Mouse (Mus musculus) neural tube, embryonic 14.5 days (tissue): Measurements from ENCODE around the gene Jam2. TPM values are rescaled to one million over a fixed set of nuclear protein-coding genes. Genes with fewer than 3 reads are reported as not detected.

Experiments
- ATAC-seq: fragments of 200-750 bp; cut with Nextera tagmentation; 2 replicates; pipeline ENCODE4 v1.8.0; 2017; ENCODE audit warnings: low read depth, mild to moderate bottlenecking, moderate TSS enrichment, moderate library complexity
- H3K27ac ChIP-seq: fragments of 300-500 bp; sonication (generic); 2 replicates; pipeline ENCODE4 v1.5.1; 2014; ENCODE audit warnings: low read depth, mild to moderate bottlenecking, control low read depth, low read length, moderate library complexity, mixed read lengths
- H3K27me3 ChIP-seq: fragments of 300-500 bp; sonication (generic); 2 replicates; pipeline ENCODE4 v1.6.1; 2014; ENCODE audit warnings: low read length; ENCODE audit not compliant: control insufficient read depth, insufficient read depth
- H3K36me3 ChIP-seq: fragments of 300-500 bp; sonication (generic); 2 replicates; pipeline ENCODE4 v1.6.1; 2014; ENCODE audit warnings: low read length, mixed read lengths; ENCODE audit not compliant: control insufficient read depth, insufficient read depth
- H3K4me1 ChIP-seq: fragments of 300-500 bp; sonication (generic); 2 replicates; pipeline ENCODE4 v1.6.1; 2014; ENCODE audit warnings: low read length; ENCODE audit not compliant: control insufficient read depth, insufficient read depth
- H3K4me2 ChIP-seq: fragments of 300-500 bp; sonication (generic); 2 replicates; pipeline ENCODE4 v1.6.1; 2014; ENCODE audit warnings: mild to moderate bottlenecking, low read depth, low read length, control low read depth
- H3K4me3 ChIP-seq: fragments of 300-500 bp; sonication (generic); 2 replicates; pipeline ENCODE4 v1.5.1; 2014; ENCODE audit warnings: low read depth, low read length, control low read depth, mixed read lengths
- H3K9ac ChIP-seq: fragments of 300-500 bp; sonication (generic); replicated peaks from 2 replicates; pipeline ENCODE4 v1.6.1; 2014; ENCODE audit warnings: low read depth, mild to moderate bottlenecking, control low read depth, low read length, mixed read lengths
- H3K9me3 ChIP-seq: fragments of 300-500 bp; sonication (generic); 2 replicates; pipeline ENCODE4 v1.6.1; 2016; ENCODE audit warnings: low read length; ENCODE audit not compliant: control insufficient read depth
- WGBS: fragments of 180-500 bp; shearing (Covaris S2); extraction: QIAGEN DNeasy Blood & Tissue Kit; methylation state at CpG from one replicate; pipeline ENCODE4 v1.1.7; 2014; 5-methylcytosine and 5-hydroxymethylcytosine counted together
- polyA plus RNA-seq: library from polyadenylated mRNA; unstranded; fragments of >200 nt; fragmentation: Nextera tagmentation; extraction: Ambion mirVana; gene quantifications from 2 replicates; pipeline ENCODE4 v1.2.1, GENCODE M21; 2014

Gene Jam2
- polyA plus RNA-seq, 1 experiment from 2014 or later: 33.3 TPM

GRCm38 (mm10) chr16:84800038-84800437 is 26.1 kb downstream of the Jam2 start:
- WGBS: 94% methylated on average over 1 of the region's 2 CpGs
- ATAC-seq: no peak

GRCm38 (mm10) chr16:84802217-84802616 is 28.3 kb downstream of the Jam2 start:
- no peaks in the 10 kb centered on the region for H3K36me3 ChIP-seq
- H3K9ac ChIP-seq: no peak overlapping the region
- no peak overlapping the region for H3K27ac ChIP-seq
- ATAC-seq: peak; percentile 38; the same call in 1 of the 2 replicates
- WGBS: 75% methylated on average over 6 of the region's 6 CpGs
- H3K4me3 ChIP-seq: no peak overlapping the region
- H3K4me2 ChIP-seq: no peak overlapping the region
- no peaks in the 10 kb centered on the region for H3K9me3 ChIP-seq
- H3K4me1 ChIP-seq: no peaks in the 10 kb centered on the region
- no peaks in the 10 kb centered on the region for H3K27me3 ChIP-seq

More at GRCm38 (mm10) chr16:84800038-84800437, 26.1 kb downstream of the Jam2 start:
- H3K4me1 ChIP-seq: no peaks in the 10 kb centered on the region
- H3K27ac ChIP-seq: no peak overlapping the region
- H3K4me3 ChIP-seq: no peak overlapping the region
- H3K36me3 ChIP-seq: no peaks in the 10 kb centered on the region
- no peak overlapping the region for H3K9ac ChIP-seq
- no peak overlapping the region for H3K4me2 ChIP-seq
- no peaks in the 10 kb centered on the region for H3K27me3 ChIP-seq
- H3K9me3 ChIP-seq: no peaks in the 10 kb centered on the region

- H3K36me3 ChIP-seq: no peaks in the 10 kb centered on the region
- no peaks in the 10 kb centered on the region for H3K9me3 ChIP-seq
- no peak overlapping the region for H3K9ac ChIP-seq
- 75% methylated on average over 5 of the region's 5 CpGs for WGBS
- H3K4me2 ChIP-seq: no peak overlapping the region
- H3K4me3 ChIP-seq: no peak overlapping the region
- H3K27ac ChIP-seq: no peak overlapping the region
- no peaks in the 10 kb centered on the region for H3K4me1 ChIP-seq
- no peak for ATAC-seq
- no peaks in the 10 kb centered on the region for H3K27me3 ChIP-seq
Measured at GRCm38 (mm10) chr16:84804866-84805265, 30.9 kb downstream of the Jam2 start.

DNA sequence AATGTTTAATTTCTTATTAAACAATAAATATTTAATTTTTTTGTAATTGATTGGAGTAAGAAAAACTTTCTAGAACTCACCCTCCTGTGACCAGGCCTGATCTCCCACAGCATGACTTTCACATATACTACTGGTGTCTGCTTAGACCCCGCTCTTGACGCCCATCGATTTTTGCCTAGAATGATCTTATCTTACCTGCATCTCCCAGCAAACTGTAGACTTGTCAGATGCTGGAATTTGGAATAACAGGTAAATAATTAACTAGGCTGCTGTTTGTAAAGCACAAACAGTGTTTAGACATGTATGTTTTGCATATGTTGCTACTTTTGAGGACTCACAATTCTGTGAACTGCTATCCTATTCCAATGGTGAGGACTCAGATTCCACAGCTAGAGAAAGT is 32.3 kb downstream of the Jam2 start:
- no peak for ATAC-seq
- no peaks in the 10 kb centered on the region for H3K4me1 ChIP-seq

GRCm38 (mm10) chr16:84807874-84808273 is 34.0 kb downstream of the Jam2 start:
- 93% methylated on average over 7 of the region's 7 CpGs for WGBS
- ATAC-seq: no peak

More for the DNA sequence above, 32.3 kb downstream of the Jam2 start:
- Histone ChIP-seq H3K4me3 (no peak overlapping the region), H3K27me3 (no peaks in the 10 kb centered on the region), H3K9ac (no peak overlapping the region), H3K9me3 (no peaks in the 10 kb centered on the region), H3K36me3 (no peaks in the 10 kb centered on the region), H3K4me2 (no peak overlapping the region), H3K27ac (no peak overlapping the region)
- WGBS: 95% methylated on average over 3 of the region's 3 CpGs

DNA sequence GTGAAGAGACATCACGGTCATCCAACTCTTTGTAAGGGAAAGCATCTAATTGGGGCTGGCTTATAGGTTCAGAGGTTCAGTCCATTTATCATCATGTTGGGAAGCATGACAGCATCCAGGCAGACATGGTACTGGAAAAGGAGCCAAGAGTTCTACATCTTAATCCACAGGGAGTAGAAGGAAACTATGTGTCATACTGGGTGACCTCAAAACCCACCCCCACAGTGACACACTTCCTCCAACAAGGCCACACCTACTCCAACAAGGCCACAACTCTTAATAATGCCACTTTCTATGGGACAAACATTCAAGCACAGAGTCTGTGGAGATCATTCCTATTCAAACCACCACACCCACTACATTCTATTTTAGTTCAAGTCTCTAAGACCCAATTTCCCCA is 36.3 kb downstream of the Jam2 start:
- H3K36me3 ChIP-seq: no peaks in the 10 kb centered on the region
- H3K4me2 ChIP-seq: no peak overlapping the region
- no peaks in the 10 kb centered on the region for H3K27me3 ChIP-seq
- no peak overlapping the region for H3K9ac ChIP-seq
- no peak overlapping the region for H3K27ac ChIP-seq
- no peak overlapping the region for H3K4me3 ChIP-seq
- H3K4me1 ChIP-seq: no peaks in the 10 kb centered on the region
- H3K9me3 ChIP-seq: no peaks in the 10 kb centered on the region
- no peak for ATAC-seq
- 94% methylated on average over 1 of the region's 1 CpGs for WGBS

More at GRCm38 (mm10) chr16:84807874-84808273, 34.0 kb downstream of the Jam2 start:
- no peaks in the 10 kb centered on the region for H3K4me1 ChIP-seq
- H3K27me3 ChIP-seq: no peaks in the 10 kb centered on the region
- H3K4me2 ChIP-seq: no peak overlapping the region
- H3K27ac ChIP-seq: no peak overlapping the region
- no peaks in the 10 kb centered on the region for H3K9me3 ChIP-seq
- no peaks in the 10 kb centered on the region for H3K36me3 ChIP-seq
- H3K4me3 ChIP-seq: no peak overlapping the region
- H3K9ac ChIP-seq: no peak overlapping the region

DNA sequence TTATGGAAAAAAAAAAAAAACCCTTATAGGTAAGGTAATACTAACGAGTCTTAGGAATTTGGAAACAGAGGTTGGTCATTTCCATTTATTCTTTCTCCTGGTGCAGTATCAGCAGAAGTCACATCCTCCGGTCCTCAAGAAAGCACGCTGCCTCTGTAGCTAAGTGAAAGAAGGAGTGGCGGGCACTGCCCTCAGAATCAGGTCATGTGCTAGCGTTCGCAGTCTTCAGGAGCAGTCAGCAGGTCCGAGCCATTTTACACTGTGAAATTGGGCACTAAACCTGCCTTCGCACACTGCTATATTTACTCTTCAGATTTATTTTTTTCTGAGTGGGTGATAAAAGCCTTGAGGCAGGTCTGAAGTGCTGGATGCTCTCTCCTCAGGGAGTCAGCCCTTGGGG is 39.9 kb downstream of the Jam2 start:
- Histone ChIP-seq H3K9ac (no peak overlapping the region), H3K4me1 (no peaks in the 10 kb centered on the region), H3K27me3 (no peaks in the 10 kb centered on the region), H3K4me3 (no peak overlapping the region), H3K4me2 (no peak overlapping the region), H3K9me3 (no peaks in the 10 kb centered on the region), H3K36me3 (no peaks in the 10 kb centered on the region), H3K27ac (no peak overlapping the region)
- WGBS: 84% methylated on average over 8 of the region's 8 CpGs
- no peak for ATAC-seq

DNA sequence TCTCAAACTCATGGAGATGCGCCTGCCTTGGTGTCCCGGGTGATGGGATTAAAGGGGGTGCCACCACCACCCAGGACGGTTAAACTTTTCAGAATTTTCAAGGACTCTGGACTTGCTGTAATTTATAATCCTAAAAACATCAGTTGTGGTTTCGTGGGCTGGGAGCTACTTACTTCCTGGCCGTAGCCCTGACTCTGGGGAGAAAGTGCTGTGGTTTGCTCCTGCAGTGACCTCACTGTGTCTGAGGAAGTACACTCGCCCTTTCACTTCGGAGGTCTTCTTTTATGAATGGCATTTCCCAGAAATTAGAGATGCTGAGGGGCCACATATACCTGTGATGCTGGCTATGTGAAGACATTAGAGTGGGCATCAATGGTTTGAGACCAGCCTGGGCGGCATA is 40.6 kb downstream of the Jam2 start:
- H3K4me2 ChIP-seq: no peak overlapping the region
- H3K9ac ChIP-seq: no peak overlapping the region
- no peak overlapping the region for H3K4me3 ChIP-seq
- ATAC-seq: no peak
- H3K27ac ChIP-seq: no peak overlapping the region
- H3K4me1 ChIP-seq: no peaks in the 10 kb centered on the region
- H3K9me3 ChIP-seq: no peaks in the 10 kb centered on the region
- H3K36me3 ChIP-seq: no peaks in the 10 kb centered on the region
- 88% methylated on average over 8 of the region's 8 CpGs for WGBS
- H3K27me3 ChIP-seq: no peaks in the 10 kb centered on the region

DNA sequence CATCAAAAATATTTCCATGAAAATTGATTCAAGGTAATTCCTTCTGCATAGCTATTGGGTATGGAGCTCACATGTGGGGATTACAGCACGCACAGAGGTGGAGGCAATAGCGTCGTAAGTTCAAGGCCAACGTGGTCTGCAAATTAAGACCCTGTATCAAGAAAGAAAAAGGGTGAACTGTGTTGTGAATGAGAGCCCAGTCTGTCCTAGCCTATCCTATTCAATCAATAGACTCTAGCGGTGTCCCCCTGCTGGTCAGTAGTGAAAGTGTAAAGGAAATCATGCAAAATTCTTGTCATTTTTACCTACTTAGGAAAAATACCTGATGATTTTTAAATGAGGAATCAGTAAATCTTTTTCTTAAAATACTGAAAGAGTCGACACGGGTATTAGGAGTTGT is 43.5 kb downstream of the Jam2 start:
- H3K4me3 ChIP-seq: no peak overlapping the region
- H3K36me3 ChIP-seq: no peaks in the 10 kb centered on the region
- H3K4me1 ChIP-seq: no peaks in the 10 kb centered on the region
- no peak overlapping the region for H3K9ac ChIP-seq
- H3K9me3 ChIP-seq: no peaks in the 10 kb centered on the region
- WGBS: 42% methylated on average over 7 of the region's 7 CpGs
- no peak overlapping the region for H3K4me2 ChIP-seq
- H3K27ac ChIP-seq: no peak overlapping the region
- H3K27me3 ChIP-seq: no peaks in the 10 kb centered on the region
- ATAC-seq: peak; percentile 85

GRCm38 (mm10) chr16:84825009-84825408 is 51.1 kb downstream of the Jam2 start:
- H3K9me3 ChIP-seq: no peaks in the 10 kb centered on the region
- WGBS: 69% methylated on average over 6 of the region's 6 CpGs
- ATAC-seq: no peak
- H3K27me3 ChIP-seq: no peaks in the 10 kb centered on the region
- H3K4me1 ChIP-seq: no peaks in the 10 kb centered on the region
- no peak overlapping the region for H3K4me2 ChIP-seq
- H3K4me3 ChIP-seq: no peak overlapping the region
- H3K36me3 ChIP-seq: peaks cover 43% of the 10 kb centered on the region
- H3K9ac ChIP-seq: no peak overlapping the region
- no peak overlapping the region for H3K27ac ChIP-seq
